Mouse (Mus musculus): ENCODE measurements around the gene Mcrs1. TPM values are rescaled to one million over a fixed set of nuclear protein-coding genes. Genes with fewer than 3 reads are reported as not detected.
A peak's percentile ranks its signal among the peaks of the same experiment; 100 is the strongest.

Gene Mcrs1
- total and polyA plus RNA-seq, 3 experiments = 124 to 131 TPM; not detected in 1

DNA sequence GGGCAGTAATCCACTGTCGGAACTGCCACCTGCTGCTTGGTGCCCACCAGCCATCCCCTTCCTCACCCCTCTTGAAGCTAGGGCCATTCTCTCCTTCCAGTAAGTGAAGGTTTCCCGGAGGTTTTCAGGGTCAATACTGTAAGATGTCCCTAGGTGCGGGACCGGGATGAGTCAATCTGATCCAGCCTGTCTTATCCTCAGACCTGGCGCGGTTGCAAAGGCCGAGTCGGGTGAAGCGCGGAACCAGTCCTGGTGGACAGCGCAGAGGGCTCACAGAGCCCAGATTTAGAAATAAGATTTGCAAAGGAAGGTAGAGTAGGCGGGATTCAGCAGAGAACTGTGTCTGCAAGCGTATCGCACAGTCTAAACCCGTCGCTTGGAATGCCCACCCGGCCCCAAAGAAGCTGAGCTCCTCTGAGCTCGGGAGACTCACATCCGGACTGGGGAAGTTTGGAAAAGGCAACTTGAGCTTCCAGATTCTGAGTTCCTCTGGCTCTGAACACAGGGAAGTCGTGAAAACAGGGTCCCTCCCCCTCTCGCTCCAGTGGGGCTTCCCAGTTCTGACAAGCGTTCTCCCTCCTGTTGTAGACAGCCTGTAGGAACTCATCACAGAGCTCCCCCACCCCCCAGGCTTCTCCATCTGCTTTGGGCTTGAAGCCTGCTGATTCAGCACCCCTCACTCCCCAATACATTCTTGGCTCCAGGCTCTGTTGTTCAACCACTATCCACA, 26.5 kb downstream of the Mcrs1 start:
- Histone ChIP-seq H3K9me3 (replicated peaks; ENCODE audit: insufficient read depth, low read length) (no peaks in the 10 kb centered on the region), H3K27ac (ENCODE audit: control insufficient read depth, low read depth, low read length) (no peak overlapping the region), H3K36me3 (ENCODE audit: control insufficient read depth in 1 of 2, insufficient read depth in 2 of 2, low read length in 2 of 2) (peaks cover 0 to 8% of the 10 kb centered on the region in 2 experiments; a peak in 2 of 4 replicates), H3K27me3 (ENCODE audit: control insufficient read depth in 1 of 2, insufficient read depth in 2 of 2, low read length in 2 of 2) (peaks cover 7 to 17% of the 10 kb centered on the region in 2 experiments), H3K79me2 (ENCODE audit: control insufficient read depth, insufficient read depth, low read length, poor library complexity) (peaks cover 1% of the 10 kb centered on the region; the same call in 1 of the 2 replicates), H3K4me1 (ENCODE audit: control insufficient read depth in 1 of 2, insufficient read depth in 2 of 2, low read length in 2 of 2) (peaks cover 3 to 12% of the 10 kb centered on the region in 2 experiments; a peak in 3 of 4 replicates), H3K4me3 (ENCODE audit: control insufficient read depth in 1 of 2, insufficient read depth in 1 of 2, low read depth in 2 of 2, low read length in 2 of 2) (no peak overlapping the region), H3K9ac (ENCODE audit: control insufficient read depth, low read depth, low read length, poor library complexity, severe bottlenecking) (no peak overlapping the region)
- DNase-seq (ENCODE audit: low read depth, low spot score) = no peak
- TF ChIP-seq TCF12 (IDR thresholded peaks at IDR 0.05; ENCODE audit: low read depth, low read length) (no peak), BHLHE40 (IDR thresholded peaks at IDR 0.05; ENCODE audit: borderline replicate concordance, low read depth, low read length) (no peak), E2F4 (IDR thresholded peaks at IDR 0.05; ENCODE audit: borderline replicate concordance, low read depth, low read length) (no peak), POLR2A (IDR thresholded peaks at IDR 0.05; ENCODE audit: control insufficient read depth in 1 of 2, insufficient read depth in 1 of 2, low read depth in 1 of 2, low read length in 2 of 2, poor library complexity in 1 of 2) (no peak), EP300 (IDR thresholded peaks at IDR 0.05; ENCODE audit: low read depth in 1 of 2, low read length in 2 of 2) (no peak), RCOR1 (IDR thresholded peaks at IDR 0.05; ENCODE audit: low read depth, low read length) (no peak), MAFK (IDR thresholded peaks at IDR 0.05; ENCODE audit: borderline replicate concordance, low read depth, low read length) (no peak), CTCF (IDR thresholded peaks at IDR 0.05 in 2 of 3, conservative IDR thresholded peaks at IDR 0.05 in 1 of 3; ENCODE audit: control insufficient read depth in 1 of 3, insufficient read depth in 1 of 3, low read depth in 2 of 3, low read length in 3 of 3, poor library complexity in 1 of 3, severe bottlenecking in 1 of 3) (no peak), TBP (IDR thresholded peaks at IDR 0.05; ENCODE audit: low read depth, low read length) (no peak), MYB (IDR thresholded peaks at IDR 0.05; ENCODE audit: low read depth, low read length) (no peak), USF1 (IDR thresholded peaks at IDR 0.05; ENCODE audit: low read depth, low read length) (no peak), NELFE (IDR thresholded peaks at IDR 0.05; ENCODE audit: low read depth, low read length) (no peak), CHD2 (IDR thresholded peaks at IDR 0.05; ENCODE audit: low read length) (no peak), HCFC1 (IDR thresholded peaks at IDR 0.05; ENCODE audit: low read depth, low read length) (no peak), ZC3H11A (IDR thresholded peaks at IDR 0.05; ENCODE audit: low read depth, low read length) (no peak), KAT2A (conservative IDR thresholded peaks at IDR 0.05; ENCODE audit: low read depth, low read length) (no peak), ELF1 (IDR thresholded peaks at IDR 0.05; ENCODE audit: low read depth, low read length) (no peak), ZMIZ1 (IDR thresholded peaks at IDR 0.05; ENCODE audit: low read depth, low read length) (no peak)

DNA sequence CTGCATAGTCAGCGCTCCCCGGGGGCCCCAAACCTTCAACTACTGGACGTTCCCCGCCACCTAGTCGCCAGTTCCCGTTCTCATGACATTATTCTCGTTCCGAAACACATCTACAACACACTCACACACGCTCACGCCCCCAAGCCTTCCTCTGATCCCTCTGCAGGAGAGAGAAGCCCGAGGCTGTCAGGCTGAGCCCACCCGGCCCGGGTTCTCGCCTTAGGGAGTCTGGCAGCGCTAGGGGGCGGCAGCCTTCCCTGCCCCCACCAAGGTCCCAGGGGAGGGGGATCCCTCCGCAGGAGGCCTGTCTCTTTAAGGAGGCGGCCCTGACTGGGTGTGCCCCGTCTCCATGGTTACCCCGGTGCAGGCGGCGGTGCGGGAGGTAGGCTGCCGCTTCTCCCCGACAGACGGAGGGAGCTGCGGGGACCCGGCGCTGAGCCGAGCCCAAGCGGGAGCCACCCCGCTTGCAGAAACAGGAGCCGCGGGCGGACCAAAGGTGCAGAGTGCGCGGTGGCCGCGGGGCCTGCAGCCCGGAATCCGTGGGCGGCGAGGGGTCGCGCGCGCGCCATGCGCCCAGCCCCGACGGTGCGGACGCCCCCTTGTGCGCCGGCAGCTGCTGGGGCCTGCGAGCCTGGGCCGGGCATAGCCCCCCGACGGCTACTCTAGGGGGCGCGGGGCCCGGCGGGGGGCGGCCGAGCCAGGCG, 27.4 kb downstream of the Mcrs1 start, which contains the start of gene Kcnh3:
Gene Kcnh3 (plus strand): TSS at position 654 of the 704 bp plus-strand sequence.
- peak; percentile 84 for DNase-seq (ENCODE audit: low read depth, low spot score)
- Histone ChIP-seq H3K27ac (ENCODE audit: control insufficient read depth, low read depth, low read length) (peak within 1 kb of the TSS; percentile 52), H3K27me3 (ENCODE audit: control insufficient read depth in 1 of 2, insufficient read depth in 2 of 2, low read length in 2 of 2) (peaks cover 7 to 17% of the 10 kb centered on the region in 2 experiments), H3K4me3 (ENCODE audit: control insufficient read depth in 1 of 2, insufficient read depth in 1 of 2, low read depth in 2 of 2, low read length in 2 of 2) (peak within 1 kb of the TSS; percentile 56 to 72), H3K79me2 (ENCODE audit: control insufficient read depth, insufficient read depth, low read length, poor library complexity) (peaks cover 1% of the 10 kb centered on the region; the same call in 1 of the 2 replicates), H3K9me3 (replicated peaks; ENCODE audit: insufficient read depth, low read length) (no peaks in the 10 kb centered on the region), H3K9ac (ENCODE audit: control insufficient read depth, low read depth, low read length, poor library complexity, severe bottlenecking) (peak within 1 kb of the TSS; percentile 75), H3K4me1 (ENCODE audit: control insufficient read depth in 1 of 2, insufficient read depth in 2 of 2, low read length in 2 of 2) (peaks cover 3 to 12% of the 10 kb centered on the region in 2 experiments; a peak in 3 of 4 replicates), H3K36me3 (ENCODE audit: control insufficient read depth in 1 of 2, insufficient read depth in 2 of 2, low read length in 2 of 2) (peaks cover 0 to 8% of the 10 kb centered on the region in 2 experiments; a peak in 2 of 4 replicates)
- TF ChIP-seq TBP (IDR thresholded peaks at IDR 0.05; ENCODE audit: low read depth, low read length) (0 out of 2 replicates have a peak, but pooled peaks have one; percentile 6), MAZ (IDR thresholded peaks at IDR 0.05; ENCODE audit: low read depth, low read length) (peak; percentile 90), CTCF (IDR thresholded peaks at IDR 0.05 in 2 of 3, conservative IDR thresholded peaks at IDR 0.05 in 1 of 3; ENCODE audit: control insufficient read depth in 1 of 3, insufficient read depth in 1 of 3, low read depth in 2 of 3, low read length in 3 of 3, poor library complexity in 1 of 3, severe bottlenecking in 1 of 3) (0 out of 6 replicates have a peak, but pooled peaks of 1 of the 3 experiments have one; percentile 5), SIN3A (IDR thresholded peaks at IDR 0.05; ENCODE audit: low read length) (peak; percentile 64), NELFE (IDR thresholded peaks at IDR 0.05; ENCODE audit: low read depth, low read length) (no peak), POLR2AphosphoS2 (IDR thresholded peaks at IDR 0.05; ENCODE audit: low read length) (no peak), POLR2A (IDR thresholded peaks at IDR 0.05; ENCODE audit: control insufficient read depth in 1 of 2, insufficient read depth in 1 of 2, low read depth in 1 of 2, low read length in 2 of 2, poor library complexity in 1 of 2) (0 out of 4 replicates have a peak, but pooled peaks of 1 of the 2 experiments have one; percentile 18), NRF1 (IDR thresholded peaks at IDR 0.05; ENCODE audit: insufficient read depth, low read depth, low read length, poor library complexity, severe bottlenecking) (0 out of 2 replicates have a peak, but pooled peaks have one; percentile 12)

Measured in MEL (cell line).